Mouse (Mus musculus): ENCODE measurements around the gene Birc2. TPM values are rescaled to one million over a fixed set of nuclear protein-coding genes. Genes with fewer than 3 reads are reported as not detected.

The Birc2 gene
- polyA plus RNA-seq, 1 experiment from 2014 or later: 11.7 TPM

DNA sequence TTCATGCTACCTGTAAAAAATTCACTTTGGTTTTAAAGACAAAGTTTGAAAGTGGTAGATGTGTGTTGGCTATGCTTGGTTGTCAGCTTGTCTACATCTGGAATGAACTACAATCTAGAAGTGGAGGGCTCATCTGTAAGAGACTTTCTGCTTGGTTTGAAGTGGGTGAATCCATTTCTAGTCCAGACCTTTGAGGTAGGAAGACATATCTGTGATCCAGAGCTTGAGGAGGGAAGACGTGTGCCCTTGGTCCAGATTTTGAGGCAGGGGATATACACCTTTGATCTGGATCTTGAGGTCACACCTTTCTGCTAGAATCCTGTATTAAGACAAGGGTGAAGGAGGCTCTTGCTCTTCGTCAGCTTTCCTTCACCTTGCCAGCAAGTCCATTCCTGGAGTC lies 39.3 kb downstream of the Birc2 start:
- WGBS (ENCODE audit: insufficient replicate concordance): 84% methylated on average over 2 of the region's 2 CpGs

DNA sequence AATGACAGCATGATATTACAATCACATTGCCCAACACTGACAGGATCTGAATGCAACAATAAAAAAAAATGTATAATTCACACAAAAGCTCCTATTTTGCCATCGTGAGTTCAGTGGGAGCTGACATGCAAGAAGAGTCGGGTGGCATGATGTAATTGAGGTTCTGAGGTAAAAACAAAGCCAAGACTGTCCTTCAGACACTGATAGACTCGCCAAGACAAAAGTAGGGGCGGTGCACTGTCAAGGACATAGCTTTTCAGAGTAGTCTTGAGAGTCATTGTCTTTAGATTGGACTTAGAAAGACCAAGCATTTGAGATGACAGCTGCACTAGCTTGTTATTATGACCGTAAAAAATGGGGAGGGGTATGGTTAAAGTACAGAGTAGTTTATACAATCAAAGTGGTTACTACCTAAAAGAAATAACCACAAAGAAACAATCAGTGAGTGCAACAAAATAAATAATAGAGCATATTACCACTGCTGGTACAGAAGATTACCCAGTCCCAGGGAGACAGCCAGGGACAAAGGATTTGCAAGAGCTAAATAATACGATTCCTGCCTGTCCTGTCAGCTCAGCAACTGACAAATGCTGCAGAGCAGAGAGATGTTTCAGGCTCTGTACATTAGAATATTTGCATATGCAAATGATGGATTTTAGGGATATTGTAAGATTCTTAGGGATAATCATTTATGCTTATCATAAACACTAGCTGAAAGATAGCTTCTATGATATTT lies 40.6 kb downstream of the Birc2 start:
- ATAC-seq (ENCODE audit: low read depth) (no peak), DNase-seq (no peak)
- H3K27ac ChIP-seq: no peak overlapping the region
- no peak overlapping the region for H3K4me2 ChIP-seq
- peaks cover 24% of the 10 kb centered on the region for H3K36me3 ChIP-seq
- H3K27me3 ChIP-seq: no peaks in the 10 kb centered on the region
- no peak overlapping the region for H3K4me3 ChIP-seq (replicated peaks)
- no peak overlapping the region for H3K9ac ChIP-seq
- 61% methylated on average over 6 of the region's 6 CpGs for WGBS (ENCODE audit: insufficient replicate concordance)
- no peaks in the 10 kb centered on the region for H3K9me3 ChIP-seq (replicated peaks)
- peaks cover 10% of the 10 kb centered on the region for H3K4me1 ChIP-seq (replicated peaks)

More for the DNA sequence above, 39.3 kb downstream of the Birc2 start:
- Histone ChIP-seq H3K36me3 (peaks cover 14% of the 10 kb centered on the region), H3K9me3 (replicated peaks) (no peaks in the 10 kb centered on the region), H3K27me3 (no peaks in the 10 kb centered on the region), H3K4me2 (no peak overlapping the region), H3K27ac (no peak overlapping the region), H3K4me1 (replicated peaks) (peaks cover 4% of the 10 kb centered on the region), H3K9ac (no peak overlapping the region), H3K4me3 (replicated peaks) (no peak overlapping the region)
- DNase-seq (no peak), ATAC-seq (ENCODE audit: low read depth) (0 out of 2 replicates have a peak, but pooled peaks have one; percentile 29)

DNA sequence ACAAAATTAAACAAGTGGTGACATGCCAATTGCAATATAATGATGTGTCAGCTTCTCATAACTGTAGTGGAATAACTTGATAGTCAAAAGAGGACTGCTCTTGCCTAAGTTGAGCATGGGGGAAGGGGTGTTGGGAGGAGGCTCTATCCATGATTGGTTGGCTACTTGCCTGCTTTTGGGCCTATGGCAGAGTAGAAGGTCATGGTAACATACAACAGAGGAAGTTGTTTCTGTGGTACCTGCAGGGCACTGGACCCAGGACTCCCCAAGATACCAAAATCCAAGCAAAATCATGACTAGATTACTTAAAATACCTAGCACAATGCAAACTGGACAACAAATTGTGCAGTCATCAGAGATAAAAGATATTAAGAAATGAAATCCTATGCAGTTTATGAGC lies 41.3 kb downstream of the Birc2 start:
- H3K9me3 ChIP-seq (replicated peaks): no peaks in the 10 kb centered on the region
- H3K27ac ChIP-seq: no peak overlapping the region
- peaks cover 17% of the 10 kb centered on the region for H3K4me1 ChIP-seq (replicated peaks)
- no peaks in the 10 kb centered on the region for H3K27me3 ChIP-seq
- DNase-seq (no peak), ATAC-seq (ENCODE audit: low read depth) (no peak)
- H3K9ac ChIP-seq: no peak overlapping the region
- H3K4me2 ChIP-seq: no peak overlapping the region
- no peak overlapping the region for H3K4me3 ChIP-seq (replicated peaks)
- peaks cover 31% of the 10 kb centered on the region for H3K36me3 ChIP-seq

DNA sequence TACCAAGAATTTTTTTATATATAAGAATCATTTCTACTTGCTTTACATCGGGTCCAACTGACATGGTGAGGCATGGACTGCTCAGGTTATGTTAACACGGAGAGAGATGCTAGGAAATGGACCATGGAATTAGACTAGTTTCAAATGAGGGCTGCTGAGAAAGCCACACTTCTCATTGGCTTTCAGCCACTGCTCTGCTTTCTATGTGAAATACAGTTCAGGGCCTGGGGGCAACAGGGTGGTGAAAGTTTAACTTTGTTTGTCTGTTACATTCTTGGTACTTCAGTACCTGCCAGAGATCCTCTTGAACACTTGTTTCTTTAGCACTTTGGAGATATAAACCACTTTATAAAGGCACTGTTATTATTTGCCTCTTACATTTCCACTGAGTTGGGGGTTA lies 43.3 kb downstream of the Birc2 start:
- H3K36me3 ChIP-seq: peaks cover 31% of the 10 kb centered on the region
- no peak overlapping the region for H3K4me3 ChIP-seq (replicated peaks)
- no peak overlapping the region for H3K4me2 ChIP-seq
- WGBS (ENCODE audit: insufficient replicate concordance): 82% methylated on average over 2 of the region's 2 CpGs
- H3K9me3 ChIP-seq (replicated peaks): no peaks in the 10 kb centered on the region
- no peak overlapping the region for H3K9ac ChIP-seq
- no peak for DNase-seq
- no peak overlapping the region for H3K27ac ChIP-seq
- ATAC-seq (ENCODE audit: low read depth): no peak
- H3K27me3 ChIP-seq: no peaks in the 10 kb centered on the region
- peaks cover 35% of the 10 kb centered on the region for H3K4me1 ChIP-seq (replicated peaks)

DNA sequence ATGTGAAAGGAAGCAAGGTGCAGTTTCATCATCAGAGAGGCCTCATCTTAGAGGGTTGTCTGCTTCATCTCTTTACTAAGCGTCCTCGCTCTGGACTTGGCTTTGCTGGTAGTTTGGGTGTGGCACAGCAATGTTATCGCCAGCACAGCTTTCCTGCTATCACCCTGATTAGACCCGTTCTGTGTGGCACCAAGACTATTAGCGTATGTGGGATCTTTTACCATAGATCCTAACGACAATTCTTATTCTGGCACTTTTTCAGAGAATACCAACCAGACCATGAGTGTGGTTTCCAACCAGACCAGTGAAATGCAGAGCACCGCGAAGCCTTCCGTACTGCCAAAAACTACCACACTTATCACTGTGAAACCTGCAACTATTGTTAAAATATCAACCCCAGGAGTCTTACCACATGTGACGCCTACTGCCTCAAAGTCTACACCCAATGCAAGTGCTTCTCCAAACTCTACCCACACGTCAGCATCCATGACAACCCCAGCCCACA lies 46.2 kb downstream of the Birc2 start:
- DNase-seq: peak; percentile 69
- Histone ChIP-seq H3K9ac (peak overlapping the region; percentile 52), H3K27ac (peak overlapping the region; percentile 79), H3K4me3 (replicated peaks) (peak overlapping the region; percentile 29), H3K4me1 (replicated peaks) (peaks cover 46% of the 10 kb centered on the region), H3K27me3 (no peaks in the 10 kb centered on the region), H3K4me2 (peak overlapping the region; percentile 57), H3K36me3 (peaks cover 48% of the 10 kb centered on the region), H3K9me3 (replicated peaks) (no peaks in the 10 kb centered on the region)
- WGBS (ENCODE audit: insufficient replicate concordance): 19% methylated on average over 11 of the region's 11 CpGs
- ATAC-seq (ENCODE audit: low read depth): peak; percentile 96

DNA sequence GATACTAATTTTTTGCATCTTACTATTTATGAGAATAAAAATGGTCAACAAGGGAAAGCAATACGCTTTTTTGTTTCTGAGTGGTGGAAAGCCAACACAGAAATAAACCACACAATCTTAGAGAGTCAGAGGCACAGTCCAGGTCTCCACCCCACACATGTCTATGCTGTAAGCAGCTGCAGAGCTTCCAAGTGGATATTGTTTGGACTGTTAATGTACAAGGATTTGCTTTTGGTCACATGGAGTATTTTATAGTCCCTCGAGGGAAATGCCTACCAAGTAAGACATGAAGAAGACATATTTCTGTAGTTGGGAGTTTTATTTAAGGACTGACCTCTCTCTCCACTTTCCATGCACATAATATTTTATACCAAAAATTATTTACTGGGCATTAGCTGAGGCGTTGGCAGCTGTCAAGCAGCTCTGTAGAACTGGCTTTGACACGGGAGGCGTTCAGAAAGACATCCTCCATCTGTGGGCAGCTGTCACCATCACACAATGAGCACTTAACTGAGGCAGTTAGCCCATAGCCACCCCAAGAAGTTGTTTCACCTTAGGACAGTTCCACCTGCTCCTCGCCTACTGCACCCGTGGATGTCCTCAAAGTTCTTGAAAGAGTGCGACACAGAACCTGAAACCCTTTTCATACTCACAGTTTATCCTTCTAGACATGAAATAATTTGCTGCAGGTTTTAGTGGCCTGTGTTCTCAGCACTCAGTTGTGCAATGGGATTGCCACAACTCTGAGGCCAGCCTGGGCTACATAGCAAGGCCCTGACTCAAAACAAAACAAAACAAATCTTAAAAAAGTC lies 46.9 kb downstream of the Birc2 start:
- Histone ChIP-seq H3K9me3 (replicated peaks) (no peaks in the 10 kb centered on the region), H3K4me1 (replicated peaks) (peaks cover 46% of the 10 kb centered on the region), H3K27ac (peak overlapping the region; percentile 79), H3K27me3 (no peaks in the 10 kb centered on the region), H3K4me3 (replicated peaks) (0 out of 2 replicates have a peak overlapping the region, but pooled peaks have one; percentile 29), H3K4me2 (peak overlapping the region; percentile 57), H3K9ac (peak overlapping the region; percentile 52), H3K36me3 (peaks cover 54% of the 10 kb centered on the region)
- WGBS (ENCODE audit: insufficient replicate concordance): 54% methylated on average over 8 of the region's 8 CpGs
- no peak for DNase-seq
- peak; percentile 37; the same call in 1 of the 2 replicates for ATAC-seq (ENCODE audit: low read depth)

DNA sequence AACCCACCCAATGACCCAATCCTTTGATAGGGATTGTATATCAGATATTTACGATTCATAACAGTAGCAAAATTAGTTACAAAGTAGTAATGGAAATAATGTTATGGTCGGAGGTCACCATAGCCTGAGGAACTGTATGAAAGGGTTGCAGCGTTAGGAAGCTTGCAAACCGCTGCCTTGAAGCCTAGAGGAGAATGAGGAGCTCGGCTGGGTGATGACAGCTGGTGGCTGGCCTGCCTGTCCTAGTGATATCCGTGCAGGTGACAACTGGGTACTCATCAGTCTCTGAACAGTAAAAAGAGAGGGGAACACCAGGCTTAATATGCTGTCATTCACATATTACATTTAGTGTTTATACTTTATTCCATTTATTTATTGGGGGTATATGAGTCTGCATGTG lies 48.5 kb downstream of the Birc2 start:
- no peak overlapping the region for H3K9ac ChIP-seq
- DNase-seq (no peak), ATAC-seq (ENCODE audit: low read depth) (no peak)
- 78% methylated on average over 6 of the region's 6 CpGs for WGBS (ENCODE audit: insufficient replicate concordance)
- no peak overlapping the region for H3K4me3 ChIP-seq (replicated peaks)
- no peak overlapping the region for H3K4me2 ChIP-seq
- H3K27me3 ChIP-seq: no peaks in the 10 kb centered on the region
- no peaks in the 10 kb centered on the region for H3K9me3 ChIP-seq (replicated peaks)
- peaks cover 59% of the 10 kb centered on the region for H3K36me3 ChIP-seq
- H3K4me1 ChIP-seq (replicated peaks): peaks cover 58% of the 10 kb centered on the region
- no peak overlapping the region for H3K27ac ChIP-seq

DNA sequence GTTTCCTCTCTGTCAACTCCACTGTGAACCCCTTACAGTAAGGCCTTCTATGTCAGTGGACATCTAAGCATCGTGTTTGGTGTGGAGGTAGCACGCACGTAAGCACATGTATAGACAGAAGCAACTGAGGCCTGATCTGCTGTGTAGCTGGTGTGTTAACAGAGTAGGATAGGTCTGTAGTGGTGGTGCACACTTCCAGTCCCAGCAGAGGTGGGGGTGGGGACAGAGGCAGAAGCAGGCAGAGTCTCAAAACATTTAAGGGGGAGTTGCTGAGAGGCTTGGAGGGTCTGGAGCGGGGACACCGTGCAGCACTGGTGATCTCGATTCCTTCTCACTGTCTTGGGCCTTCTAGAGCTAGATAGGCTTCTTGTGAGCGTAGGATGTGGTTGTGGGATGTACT lies 50.8 kb downstream of the Birc2 start:
- H3K4me1 ChIP-seq (replicated peaks): peaks cover 59% of the 10 kb centered on the region
- no peak for DNase-seq
- 90% methylated on average over 7 of the region's 7 CpGs for WGBS (ENCODE audit: insufficient replicate concordance)

DNA sequence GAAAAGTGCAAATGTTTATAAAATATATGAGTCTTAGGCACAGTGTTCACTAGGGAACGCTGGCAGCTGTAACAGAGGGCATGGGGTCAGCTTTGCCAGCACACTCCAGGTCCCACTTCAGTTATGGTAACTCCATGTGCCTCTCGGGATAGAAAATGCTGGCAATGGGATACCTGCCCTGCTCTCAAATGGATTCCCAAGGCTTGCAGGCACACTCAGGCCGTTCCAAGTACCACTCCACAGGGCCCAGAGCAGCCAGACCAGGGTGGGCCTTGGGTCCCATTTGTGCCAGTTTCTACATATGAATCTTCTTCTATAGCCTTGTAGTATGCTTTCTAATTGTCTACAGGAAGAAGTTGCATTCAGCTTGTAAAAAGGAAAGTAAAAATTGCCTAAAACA lies 51.5 kb downstream of the Birc2 start:
- Histone ChIP-seq H3K9ac (no peak overlapping the region), H3K4me1 (replicated peaks) (peaks cover 59% of the 10 kb centered on the region), H3K27ac (no peak overlapping the region), H3K27me3 (no peaks in the 10 kb centered on the region), H3K4me3 (replicated peaks) (no peak overlapping the region), H3K9me3 (replicated peaks) (no peaks in the 10 kb centered on the region), H3K4me2 (no peak overlapping the region), H3K36me3 (peaks cover 54% of the 10 kb centered on the region)
- no peak for DNase-seq
- WGBS (ENCODE audit: insufficient replicate concordance): 80% methylated on average over 3 of the region's 3 CpGs
- no peak for ATAC-seq (ENCODE audit: low read depth)

More for the DNA sequence above, 50.8 kb downstream of the Birc2 start:
- Histone ChIP-seq H3K27ac (no peak overlapping the region; the same call in 1 of the 2 replicates), H3K9ac (no peak overlapping the region), H3K9me3 (replicated peaks) (no peaks in the 10 kb centered on the region), H3K4me2 (no peak overlapping the region), H3K27me3 (no peaks in the 10 kb centered on the region), H3K4me3 (replicated peaks) (no peak overlapping the region), H3K36me3 (peaks cover 57% of the 10 kb centered on the region)
- no peak for ATAC-seq (ENCODE audit: low read depth)

DNA sequence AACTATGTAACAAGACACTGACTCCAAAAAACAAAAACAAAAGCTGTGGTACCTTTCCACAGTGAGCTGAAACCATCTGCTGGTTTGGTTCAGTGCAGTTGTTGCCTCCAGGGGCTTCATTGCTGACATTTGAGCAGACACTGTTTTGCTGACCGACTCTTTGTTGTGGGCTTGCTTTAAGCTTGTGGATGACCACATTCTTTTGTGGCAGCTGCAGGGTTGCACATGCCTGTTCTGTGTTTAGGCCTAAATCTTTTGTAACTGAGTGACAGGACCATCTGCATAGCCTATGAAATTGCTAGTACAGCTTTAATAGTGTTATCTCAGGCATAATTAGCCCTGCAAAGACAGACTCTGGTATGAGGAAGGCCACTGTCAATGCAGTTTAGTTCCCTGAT lies 52.2 kb downstream of the Birc2 start:
- no peak overlapping the region for H3K27ac ChIP-seq
- H3K9me3 ChIP-seq (replicated peaks): no peaks in the 10 kb centered on the region
- H3K36me3 ChIP-seq: peaks cover 54% of the 10 kb centered on the region
- ATAC-seq (ENCODE audit: low read depth) (no peak), DNase-seq (no peak)
- H3K9ac ChIP-seq: no peak overlapping the region
- no peaks in the 10 kb centered on the region for H3K27me3 ChIP-seq
- no peak overlapping the region for H3K4me3 ChIP-seq (replicated peaks)
- peaks cover 59% of the 10 kb centered on the region for H3K4me1 ChIP-seq (replicated peaks)
- H3K4me2 ChIP-seq: no peak overlapping the region
- 72% methylated on average over 1 of the region's 1 CpGs for WGBS (ENCODE audit: insufficient replicate concordance)

DNA sequence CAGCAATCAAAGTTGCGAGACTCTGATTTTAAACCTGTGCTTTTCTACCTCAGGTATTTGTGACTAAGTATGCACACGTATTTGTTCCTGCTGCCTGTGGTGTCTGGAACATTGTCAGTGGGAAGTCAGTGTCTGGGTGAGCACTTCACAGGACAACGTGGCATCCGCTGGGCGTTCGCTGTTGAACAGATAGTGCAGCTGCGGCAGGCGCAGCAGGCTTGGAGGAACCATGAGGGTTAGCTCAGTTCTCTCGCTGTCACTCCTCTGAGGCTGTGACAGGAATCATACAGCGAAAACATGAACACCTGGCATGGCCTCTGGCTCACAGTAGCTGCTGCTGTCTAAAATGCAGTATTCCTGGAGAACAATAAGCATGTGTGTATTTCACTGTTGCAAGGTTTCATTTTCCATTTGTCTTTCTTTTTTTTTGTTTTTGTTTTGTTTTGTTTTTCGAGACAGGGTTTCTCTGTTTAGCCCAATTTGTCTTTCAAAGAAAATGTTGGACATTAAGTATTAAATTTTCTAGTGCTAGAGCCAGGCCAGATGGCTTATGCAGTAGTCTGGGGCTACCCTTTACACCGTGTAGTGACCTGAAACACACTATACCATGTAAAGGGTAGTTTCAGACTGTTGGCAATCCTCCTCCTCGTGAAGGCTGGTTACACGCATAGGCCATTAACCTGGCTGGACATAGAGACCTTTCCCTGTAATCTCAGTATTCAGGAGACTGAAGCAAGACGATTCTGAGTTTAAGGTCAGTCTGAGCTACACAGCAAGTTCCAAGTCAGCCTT lies 52.8 kb downstream of the Birc2 start:
- no peak for ATAC-seq (ENCODE audit: low read depth)
- Histone ChIP-seq H3K9me3 (replicated peaks) (no peaks in the 10 kb centered on the region), H3K27me3 (no peaks in the 10 kb centered on the region), H3K36me3 (peaks cover 58% of the 10 kb centered on the region), H3K4me3 (replicated peaks) (no peak overlapping the region), H3K4me2 (no peak overlapping the region), H3K9ac (no peak overlapping the region), H3K4me1 (replicated peaks) (peaks cover 59% of the 10 kb centered on the region), H3K27ac (no peak overlapping the region)
- 76% methylated on average over 15 of the region's 15 CpGs for WGBS (ENCODE audit: insufficient replicate concordance)
- no peak for DNase-seq
